8 mouse cellular contexts compared by ENCODE assay signal in the genomic region with DNA sequence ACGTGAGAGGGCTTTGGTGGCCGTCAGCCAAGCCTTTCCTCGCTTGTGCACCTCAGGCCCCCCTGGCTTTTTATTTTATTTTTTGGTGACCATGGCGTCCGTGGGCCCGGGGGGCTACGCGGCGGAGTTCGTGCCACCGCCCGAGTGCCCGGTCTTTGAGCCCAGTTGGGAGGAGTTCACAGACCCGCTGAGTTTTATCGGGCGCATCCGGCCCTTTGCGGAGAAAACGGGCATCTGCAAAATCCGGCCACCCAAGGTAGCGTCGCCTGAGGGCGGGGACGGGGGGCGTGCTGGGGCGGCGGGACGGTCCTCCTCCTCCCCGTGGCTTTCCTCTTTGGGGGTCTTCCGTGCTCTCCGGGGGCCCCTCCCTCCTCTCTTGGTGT. TPM values are rescaled to one million over a fixed set of nuclear protein-coding genes. Genes with fewer than 3 reads are reported as not detected.
A peak's percentile ranks its signal among the peaks of the same experiment; 100 is the strongest.
DNase-seq lines count a peak whose midpoint lies in the region; TF ChIP-seq lines count a peak whose summit lies in the region.

No protein-coding gene starts in this region.

- no peak for DNase-seq in testis, postnatal 14 days (ENCODE audit: low spot score)
- DNase-seq in forebrain, embryonic 10.5 days (ENCODE audit: extremely low spot score, low spot score), result no peak
- no peak for DNase-seq in liver, adult 2 months (ENCODE audit: extremely low read depth, low read depth, low spot score)
- DNase-seq in spleen, postnatal 14 days (ENCODE audit: low spot score in 2 of 2), result peak; percentile 31 to 42
- DNase-seq in urinary bladder, adult 18-20 months (ENCODE audit: low spot score in 2 of 2), result no peak
- no peak for DNase-seq in yolk sac, embryonic 10.5 days (ENCODE audit: low spot score)
- no peak for DNase-seq in ovary, postnatal 10 days (ENCODE audit: low spot score)

- H3K9me3 ChIP-seq in forebrain, embryonic 10.5 days, result no peaks in the 10 kb centered on the region

- no peaks in the 10 kb centered on the region for H3K27me3 ChIP-seq in testis, adult 2 months (ENCODE audit: control insufficient read depth, insufficient read depth, low read length)
- H3K27me3 ChIP-seq in forebrain, embryonic 10.5 days (ENCODE audit: poor library complexity, severe bottlenecking), result no peaks in the 10 kb centered on the region
- H3K27me3 ChIP-seq in liver, adult 2 months (ENCODE audit: control insufficient read depth, insufficient read depth, low read length), result no peaks in the 10 kb centered on the region

- H3K27ac ChIP-seq in testis, adult 2 months (ENCODE audit: control insufficient read depth, insufficient read depth, low read depth, low read length), result peak overlapping the region; percentile 99
- H3K27ac ChIP-seq in forebrain, embryonic 10.5 days, result peak overlapping the region; percentile 94
- peak overlapping the region; percentile 98 for H3K27ac ChIP-seq in liver, adult 2 months (replicated peaks; ENCODE audit: insufficient read depth, low read depth, low read length)

- H3K4me1 ChIP-seq in testis, adult 2 months (ENCODE audit: control insufficient read depth, insufficient read depth, low read length), result peaks cover 7% of the 10 kb centered on the region
- H3K4me1 ChIP-seq in forebrain, embryonic 10.5 days, result peaks cover 21% of the 10 kb centered on the region
- peaks cover 12% of the 10 kb centered on the region for H3K4me1 ChIP-seq in liver, adult 2 months (ENCODE audit: control insufficient read depth, insufficient read depth, low read length)

- no peaks in the 10 kb centered on the region; the same call in 1 of the 2 replicates for H3K36me3 ChIP-seq in testis, adult 2 months (ENCODE audit: control insufficient read depth, insufficient read depth, low read length)
- peaks cover 31% of the 10 kb centered on the region for H3K36me3 ChIP-seq in forebrain, embryonic 10.5 days (replicated peaks)
- peaks cover 21% of the 10 kb centered on the region for H3K36me3 ChIP-seq in liver, adult 2 months (ENCODE audit: control insufficient read depth, insufficient read depth, low read length)

- H3K4me3 ChIP-seq in testis, adult 2 months (ENCODE audit: control insufficient read depth, low read depth, low read length), result peak overlapping the region; percentile 100
- peak overlapping the region; percentile 74 for H3K4me3 ChIP-seq in forebrain, embryonic 10.5 days
- peak overlapping the region; percentile 93 for H3K4me3 ChIP-seq in liver, adult 2 months (ENCODE audit: insufficient read depth, low read depth, low read length)

- TF ChIP-seq CTCF in testis, adult 2 months (IDR thresholded peaks at IDR 0.05; ENCODE audit: control insufficient read depth, insufficient read depth, insufficient replicate concordance, low read depth, low read length), result no peak
- no peak for TF ChIP-seq CTCF in liver, adult 2 months (IDR thresholded peaks at IDR 0.05; ENCODE audit: low read depth, low read length)

- H3K79me2 ChIP-seq in liver, adult 2 months (ENCODE audit: control insufficient read depth, insufficient read depth, low read length), result peaks cover 19% of the 10 kb centered on the region; the same call in 1 of the 2 replicates

- H3K9ac ChIP-seq in liver, adult 2 months (ENCODE audit: low read depth, low read length), result peak overlapping the region; percentile 91

- WGBS in forebrain, embryonic 10.5 days, result under 1% methylated on average over 31 of the region's 31 CpGs
- 1% methylated on average over 31 of the region's 31 CpGs for WGBS in liver, adult 2 months

- no peak for TF ChIP-seq POLR2A in testis, adult 2 months (IDR thresholded peaks at IDR 0.05; ENCODE audit: control insufficient read depth, low read depth, low read length)
- TF ChIP-seq POLR2A in liver, adult 2 months (IDR thresholded peaks at IDR 0.05; ENCODE audit: extremely low read depth, insufficient read depth, low read length), result no peak

RNA-seq across cellular contexts. Expression of a gene that starts 0.3 kb away (rescaled TPM):
- 10.3 and 11.0 TPM in 2 replicates for polyA plus RNA-seq in testis, adult 2 months (2012; rRNA removed)
- 28.6 and 29.4 TPM in 2 replicates for polyA plus RNA-seq in forebrain, embryonic 10.5 days (2016; fragmentation: Nextera tagmentation; extraction: Ambion mirVana)
- total RNA-seq in liver, adult 2 months (2014; rRNA removed), result 4.5 and 5.0 TPM in 2 replicates
- polyA plus RNA-seq in liver, adult 2 months (2012; rRNA removed), result 1.0 and 1.5 TPM in 2 replicates

RNA-seq across cellular contexts. Expression of a gene that starts 0.6 kb away (rescaled TPM):
- 4.7 and 5.7 TPM in 2 replicates for polyA plus RNA-seq in testis, adult 2 months (2012; rRNA removed)
- polyA plus RNA-seq in forebrain, embryonic 10.5 days (2016; fragmentation: Nextera tagmentation; extraction: Ambion mirVana), result 48.9 and 51.6 TPM in 2 replicates
- 20.8 and 24.2 TPM in 2 replicates for total RNA-seq in liver, adult 2 months (2014; rRNA removed)
- polyA plus RNA-seq in liver, adult 2 months (2012; rRNA removed), result 1.7 and 2.2 TPM in 2 replicates

Comparison
In these comparisons a context has a peak if more than half of its experiments do, and no peak if none do; other contexts are left out.
1. DNase-seq: peak in spleen, postnatal 14 days (2 of 2); none in testis, postnatal 14 days (single experiment), forebrain, embryonic 10.5 days (single experiment), liver, adult 2 months (single experiment), urinary bladder, adult 18-20 months (0 of 2), yolk sac, embryonic 10.5 days (single experiment) and ovary, postnatal 10 days (single experiment).
2. Peak in every context shown above with its lines, with median percentiles within 50 percentile points of each other: H3K27ac ChIP-seq and H3K4me3 ChIP-seq.